Mouse (Mus musculus): ENCODE data around the gene Tpx2.
A peak's percentile ranks its signal among the peaks of the same experiment; 100 is the strongest.

Gene Tpx2

GRCm38 (mm10) chr2:152913471-152913870, 65.7 kb downstream of the Tpx2 start:
- no peak for DNase-seq (ENCODE audit: extremely low spot score, low read depth, low spot score)

GRCm38 (mm10) chr2:152914310-152915120, 66.8 kb downstream of the Tpx2 start:
- peak; percentile 69 for DNase-seq (ENCODE audit: extremely low spot score, low read depth, low spot score)

DNA sequence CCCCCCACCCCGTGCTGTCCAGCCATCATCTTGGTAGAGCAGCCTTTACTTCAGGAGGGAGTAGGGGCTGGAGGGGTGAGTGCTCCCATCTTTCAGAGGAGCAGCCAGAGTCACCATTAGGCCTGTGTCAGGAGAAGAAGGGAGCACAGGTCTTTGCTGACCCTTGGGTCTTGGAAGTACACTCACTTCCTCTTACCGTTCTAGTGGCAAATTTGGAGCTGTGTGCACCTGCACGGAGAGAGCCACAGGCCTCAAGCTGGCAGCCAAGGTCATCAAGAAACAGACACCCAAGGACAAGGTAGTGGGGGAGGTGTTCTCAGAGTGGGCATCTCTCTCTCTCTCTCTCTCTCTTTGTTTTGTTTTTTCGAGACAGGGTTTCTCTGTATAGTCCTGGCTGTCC, 67.7 kb downstream of the Tpx2 start:
- no peak for DNase-seq (ENCODE audit: extremely low spot score, low read depth, low spot score)

DNA sequence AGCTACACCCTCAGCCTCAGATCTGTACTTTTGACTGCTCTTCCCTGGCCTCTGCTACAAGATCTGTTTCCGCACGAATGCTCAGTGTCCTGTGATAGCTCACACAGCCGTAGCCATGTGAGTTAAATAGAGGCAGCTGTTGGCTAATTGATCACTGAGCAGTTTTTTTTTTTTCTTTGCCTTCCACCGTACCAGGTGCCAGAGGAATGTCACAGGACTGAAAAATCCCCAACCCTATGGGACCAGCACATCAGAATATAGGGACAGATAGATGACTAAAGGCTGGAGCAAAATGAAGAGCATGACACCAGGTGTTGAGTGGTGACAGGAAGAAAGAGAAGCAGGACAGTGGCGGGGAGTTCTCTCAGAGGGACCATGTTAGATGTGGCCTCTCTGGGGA, 68.3 kb downstream of the Tpx2 start:
- DNase-seq (ENCODE audit: extremely low spot score, low read depth, low spot score): no peak

GRCm38 (mm10) chr2:152917671-152918070, 69.9 kb downstream of the Tpx2 start:
- DNase-seq (ENCODE audit: extremely low spot score, low read depth, low spot score): no peak

GRCm38 (mm10) chr2:152922376-152922775, 74.6 kb downstream of the Tpx2 start:
- no peak for DNase-seq (ENCODE audit: extremely low spot score, low read depth, low spot score)

DNA sequence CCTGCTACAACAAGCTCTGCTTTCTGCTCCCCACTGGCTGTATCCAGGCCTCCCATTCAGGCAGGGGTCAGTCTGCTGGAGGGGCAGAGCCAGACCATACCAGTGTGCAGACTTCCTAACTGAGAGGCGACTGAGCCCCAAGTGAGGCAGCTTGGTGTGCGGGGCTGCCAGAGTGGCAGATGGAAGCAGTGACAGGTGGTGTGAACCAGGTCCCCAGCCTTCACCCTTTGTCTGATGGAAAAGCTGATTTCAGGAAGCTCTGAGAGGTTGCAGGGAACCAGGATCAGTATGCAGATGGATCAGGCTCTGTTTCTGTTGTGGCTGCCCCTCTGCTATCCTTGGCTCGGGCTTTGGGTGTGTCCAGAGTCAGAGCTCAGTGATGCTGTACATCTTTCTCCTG, 75.9 kb downstream of the Tpx2 start:
- no peak for DNase-seq (ENCODE audit: extremely low spot score, low read depth, low spot score)

DNA sequence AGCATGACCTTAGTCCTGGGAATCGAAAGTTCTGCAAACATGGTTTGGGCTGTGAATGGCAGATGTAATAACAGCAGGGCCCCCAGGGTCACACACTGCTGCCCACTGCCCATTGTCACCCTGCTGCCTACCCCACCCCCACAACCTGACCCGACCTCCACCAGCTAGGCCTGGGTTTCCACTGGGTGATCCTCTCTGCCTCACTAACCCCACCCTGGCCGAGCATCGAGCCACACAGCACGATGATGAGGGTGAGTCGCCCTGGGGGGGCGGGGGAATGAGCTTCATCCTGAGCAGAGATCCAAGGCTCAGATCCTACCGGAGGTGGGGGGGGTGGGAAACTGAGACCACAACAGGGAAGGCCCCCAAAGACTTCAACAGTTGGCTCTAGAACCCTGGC, 76.4 kb downstream of the Tpx2 start:
- DNase-seq (ENCODE audit: extremely low spot score, low read depth, low spot score): no peak

GRCm38 (mm10) chr2:152924543-152924942, 76.8 kb downstream of the Tpx2 start:
- DNase-seq (ENCODE audit: extremely low spot score, low read depth, low spot score): no peak

- DNase-seq (ENCODE audit: extremely low spot score, low read depth, low spot score): peak; percentile 79
These were observed 77.6 kb downstream of the Tpx2 start for GRCm38 (mm10) chr2:152925189-152925872.

- no peak for DNase-seq (ENCODE audit: extremely low spot score, low read depth, low spot score)
These were observed 79.1 kb downstream of the Tpx2 start for GRCm38 (mm10) chr2:152926896-152927295.

GRCm38 (mm10) chr2:152927371-152927770, 79.6 kb downstream of the Tpx2 start:
- DNase-seq (ENCODE audit: extremely low spot score, low read depth, low spot score): no peak

GRCm38 (mm10) chr2:152928219-152928987, 80.6 kb downstream of the Tpx2 start:
- no peak for DNase-seq (ENCODE audit: extremely low spot score, low read depth, low spot score)

GRCm38 (mm10) chr2:152928988-152929370, 81.2 kb downstream of the Tpx2 start:
- DNase-seq (ENCODE audit: extremely low spot score, low read depth, low spot score): no peak

DNA sequence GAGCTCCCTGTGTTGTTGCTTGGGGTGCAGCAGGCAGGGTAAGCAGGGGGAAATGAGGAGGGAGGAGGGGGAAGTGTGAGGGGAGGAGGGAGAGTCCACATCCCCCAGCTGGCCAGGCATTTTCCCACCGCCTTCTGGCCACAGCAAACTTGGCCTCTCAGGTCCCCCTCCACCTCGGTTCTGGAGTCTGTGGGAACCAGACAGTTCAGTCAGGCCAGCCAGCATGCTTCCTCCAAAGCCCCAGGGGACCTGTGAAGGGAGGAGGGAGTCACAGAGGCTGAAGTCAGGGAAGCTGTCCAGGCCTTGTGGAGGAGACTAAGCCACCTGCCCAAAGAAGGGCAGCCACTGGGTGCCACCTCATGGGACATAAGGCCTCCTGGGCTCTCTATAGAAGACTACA, 82.5 kb downstream of the Tpx2 start:
- no peak for DNase-seq (ENCODE audit: extremely low spot score, low read depth, low spot score)

- no peak for DNase-seq (ENCODE audit: extremely low spot score, low read depth, low spot score)
These were observed 83.8 kb downstream of the Tpx2 start for GRCm38 (mm10) chr2:152931456-152932160.

- no peak for DNase-seq (ENCODE audit: extremely low spot score, low read depth, low spot score)
These were observed 85.3 kb downstream of the Tpx2 start, which contains the start of gene Foxs1 for GRCm38 (mm10) chr2:152933048-152933447. Foxs1 (minus strand) TSS chr2:152933208.

DNA sequence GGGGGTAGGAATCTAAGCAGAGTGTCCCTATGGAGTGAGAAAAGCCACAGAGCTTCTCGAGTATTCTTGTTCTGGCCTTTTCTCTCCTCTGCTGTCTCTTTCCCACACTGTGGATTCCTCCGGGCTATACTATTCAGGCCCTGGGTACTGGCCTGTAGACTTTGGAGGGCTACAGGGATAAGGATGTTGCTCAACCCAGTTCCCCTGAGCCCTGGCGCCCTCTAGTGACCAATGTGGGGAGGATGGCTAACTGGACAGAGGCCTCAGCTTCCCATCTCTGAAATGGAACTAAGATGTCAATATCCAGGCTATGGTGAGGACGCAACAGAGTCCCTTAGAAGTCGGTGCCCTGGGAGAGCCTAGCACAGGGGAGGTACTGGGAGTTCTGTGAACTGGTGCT, 85.8 kb downstream of the Tpx2 start:
- no peak for DNase-seq (ENCODE audit: extremely low spot score, low read depth, low spot score)

GRCm38 (mm10) chr2:152939846-152940245, 92.1 kb downstream of the Tpx2 start:
- no peak for DNase-seq (ENCODE audit: extremely low spot score, low read depth, low spot score)

DNA sequence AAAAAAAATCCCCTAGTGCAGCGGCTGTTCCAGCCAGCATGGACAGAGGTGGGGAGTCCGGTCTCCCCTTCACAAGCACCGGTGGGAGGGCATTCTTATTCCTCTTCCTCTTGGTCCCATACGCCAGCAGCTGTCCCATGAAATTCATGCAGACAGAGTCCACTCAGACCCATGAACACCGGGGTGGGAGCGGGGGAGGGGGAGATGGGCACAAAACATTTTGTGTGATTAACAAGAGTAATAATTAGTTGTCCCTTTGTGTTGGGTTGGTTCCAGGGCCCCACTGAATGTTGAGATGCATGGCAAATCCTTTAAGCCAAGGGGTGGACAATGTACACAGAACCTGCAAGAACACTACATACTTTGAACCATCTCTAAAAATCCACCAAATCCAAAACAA, 93.3 kb downstream of the Tpx2 start:
- DNase-seq (ENCODE audit: extremely low spot score, low read depth, low spot score): no peak

DNA sequence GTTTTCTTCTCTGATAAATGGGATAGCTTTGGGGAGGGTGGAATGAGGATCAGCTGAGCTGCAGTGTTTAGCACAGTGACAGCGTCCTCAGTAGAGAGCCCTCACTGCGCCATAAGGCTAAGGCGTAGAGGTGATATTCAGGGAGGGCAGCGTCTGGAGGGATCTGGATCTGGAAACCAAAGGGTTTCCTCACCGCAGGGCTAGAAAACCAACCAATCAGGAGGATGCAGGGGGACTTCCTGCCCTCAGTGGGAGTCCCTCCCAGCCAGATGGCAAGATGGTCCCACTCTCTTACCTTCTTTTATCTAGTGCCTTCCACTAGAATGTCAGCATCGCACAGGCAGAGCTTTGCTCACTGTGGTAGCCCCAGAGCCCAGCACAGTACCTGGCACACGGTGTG, 94.0 kb downstream of the Tpx2 start:
- DNase-seq (ENCODE audit: extremely low spot score, low read depth, low spot score): no peak

All from hindlimb bud, embryonic 11.5 days (tissue).